Mouse (Mus musculus) heart, embryonic 11.5 days (tissue): ENCODE results near the gene Hamp. TPM values are rescaled to one million over a fixed set of nuclear protein-coding genes. Genes with fewer than 3 reads are reported as not detected.

Experiments used
- ATAC-seq: fragments of 200-750 bp; cut with Nextera tagmentation; replicated peaks from 2 replicates; pipeline ENCODE4 v1.8.0; 2017; ENCODE audit warnings: moderate library complexity; ENCODE audit not compliant: insufficient number of reproducible peaks, low FRiP score, low TSS enrichment
- H3K27ac ChIP-seq: fragments of 300-500 bp; sonication (generic); 2 replicates; pipeline ENCODE4 v1.5.1; 2014; ENCODE audit warnings: mild to moderate bottlenecking, low read depth, low read length
- H3K27me3 ChIP-seq: fragments of 300-500 bp; sonication (generic); 2 replicates; pipeline ENCODE4 v1.6.1; 2014; ENCODE audit warnings: mild to moderate bottlenecking, low read length, mixed read lengths; ENCODE audit not compliant: control insufficient read depth, insufficient read depth
- H3K36me3 ChIP-seq: fragments of 300-500 bp; sonication (generic); 2 replicates; pipeline ENCODE4 v1.6.1; 2014; ENCODE audit warnings: mild to moderate bottlenecking, low read length, moderate library complexity, mixed read lengths; ENCODE audit not compliant: control insufficient read depth, insufficient read depth
- H3K4me1 ChIP-seq: fragments of 300-500 bp; sonication (generic); 2 replicates; pipeline ENCODE4 v1.6.1; 2014; ENCODE audit warnings: low read length; ENCODE audit not compliant: control insufficient read depth, insufficient read depth
- H3K4me2 ChIP-seq: fragments of 300-500 bp; sonication (generic); 2 replicates; pipeline ENCODE4 v1.6.1; 2014; ENCODE audit warnings: mild to moderate bottlenecking, moderate library complexity
- H3K4me3 ChIP-seq: fragments of 300-500 bp; sonication (generic); 2 replicates; pipeline ENCODE4 v1.5.1; 2014; ENCODE audit warnings: low read depth, low read length
- H3K9ac ChIP-seq: fragments of 300-500 bp; sonication (generic); 2 replicates; pipeline ENCODE4 v1.6.1; 2014; ENCODE audit warnings: mild to moderate bottlenecking, low read depth, low read length, moderate library complexity
- H3K9me3 ChIP-seq: fragments of 300-500 bp; sonication (generic); replicated peaks from 2 replicates; pipeline ENCODE4 v1.6.1; 2016; ENCODE audit warnings: low read length; ENCODE audit not compliant: control insufficient read depth
- WGBS: fragments of 180-500 bp; shearing (Covaris S2); extraction: QIAGEN DNeasy Blood & Tissue Kit; methylation state at CpG from one replicate; pipeline ENCODE4 v1.1.7; 2014; ENCODE audit not compliant: insufficient replicate concordance; 5-methylcytosine and 5-hydroxymethylcytosine counted together
- polyA plus RNA-seq: library from polyadenylated mRNA; unstranded; fragments of >200 nt; fragmentation: Nextera tagmentation; extraction: Ambion mirVana; gene quantifications from 2 replicates; pipeline ENCODE4 v1.2.1, GENCODE M21; 2014

Gene Hamp
- polyA plus RNA-seq, 1 experiment from 2014 or later: not detected

DNA sequence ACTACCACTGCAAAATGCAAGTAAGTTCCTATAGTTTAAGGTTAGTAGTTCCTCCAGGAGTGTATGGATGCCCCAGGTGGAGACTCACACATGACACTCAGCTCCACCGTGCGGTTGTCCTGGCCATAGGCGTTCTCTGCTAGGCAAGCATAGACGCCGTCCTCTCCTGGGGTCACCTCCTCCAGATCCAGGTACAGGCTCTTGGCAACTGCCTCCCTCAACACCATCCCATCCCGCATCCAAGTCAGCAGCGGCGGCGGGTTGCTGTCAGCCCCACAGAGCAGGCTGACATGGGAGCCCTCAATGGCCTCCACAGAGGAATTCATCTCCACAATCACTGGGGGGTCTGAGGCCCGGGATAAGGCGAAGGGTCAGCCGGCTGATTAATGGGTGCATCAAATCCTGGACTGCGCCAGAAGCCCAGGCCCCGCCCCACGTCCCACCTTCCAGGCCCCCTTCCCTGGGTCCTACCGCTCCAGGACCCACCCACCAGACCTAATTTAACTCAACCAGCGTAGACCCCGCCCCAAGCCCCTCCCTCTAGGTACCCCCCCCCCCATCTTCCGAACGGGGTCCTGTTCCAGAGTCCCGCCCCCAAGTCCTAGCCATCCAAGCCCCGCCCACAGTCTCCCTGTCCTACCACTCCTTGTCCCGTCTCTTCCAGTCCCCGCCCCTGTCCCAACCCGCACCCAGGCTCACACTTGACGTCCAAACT, 35.4 kb downstream of the Hamp start:
- Histone ChIP-seq H3K27me3 (peaks cover 11% of the 10 kb centered on the region; the same call in 1 of the 2 replicates), H3K4me1 (0 out of 2 replicates have a peak, but pooled peaks cover 2% of the 10 kb centered on the region), H3K36me3 (no peaks in the 10 kb centered on the region), H3K4me3 (peak overlapping the region; percentile 18), H3K4me2 (peak overlapping the region; percentile 56), H3K27ac (no peak overlapping the region), H3K9me3 (no peaks in the 10 kb centered on the region), H3K9ac (no peak overlapping the region)
- peak; percentile 40; the same call in 1 of the 2 replicates for ATAC-seq
- WGBS: 3% methylated on average over 23 of the region's 26 CpGs

- no peak overlapping the region for H3K9ac ChIP-seq
- no peaks in the 10 kb centered on the region for H3K9me3 ChIP-seq
- no peaks in the 10 kb centered on the region for H3K36me3 ChIP-seq
- peaks cover 11% of the 10 kb centered on the region; the same call in 1 of the 2 replicates for H3K27me3 ChIP-seq
- ATAC-seq: no peak
- H3K4me1 ChIP-seq: peaks cover 4% of the 10 kb centered on the region; the same call in 1 of the 2 replicates
- 46% methylated on average over 4 of the region's 4 CpGs for WGBS
- H3K27ac ChIP-seq: no peak overlapping the region
- H3K4me3 ChIP-seq: no peak overlapping the region
- no peak overlapping the region for H3K4me2 ChIP-seq
Observed at GRCm38 (mm10) chr7:30904042-30904441, 39.8 kb downstream of the Hamp start.

GRCm38 (mm10) chr7:30895217-30895616, 48.6 kb downstream of the Hamp start:
- WGBS: 81% methylated on average over 3 of the region's 3 CpGs
- H3K4me3 ChIP-seq: no peak overlapping the region
- no peaks in the 10 kb centered on the region for H3K9me3 ChIP-seq
- no peak overlapping the region for H3K27ac ChIP-seq
- H3K9ac ChIP-seq: no peak overlapping the region
- ATAC-seq: no peak
- no peaks in the 10 kb centered on the region for H3K36me3 ChIP-seq
- H3K4me2 ChIP-seq: no peak overlapping the region
- H3K4me1 ChIP-seq: peaks cover 2% of the 10 kb centered on the region; the same call in 1 of the 2 replicates
- H3K27me3 ChIP-seq: no peaks in the 10 kb centered on the region

DNA sequence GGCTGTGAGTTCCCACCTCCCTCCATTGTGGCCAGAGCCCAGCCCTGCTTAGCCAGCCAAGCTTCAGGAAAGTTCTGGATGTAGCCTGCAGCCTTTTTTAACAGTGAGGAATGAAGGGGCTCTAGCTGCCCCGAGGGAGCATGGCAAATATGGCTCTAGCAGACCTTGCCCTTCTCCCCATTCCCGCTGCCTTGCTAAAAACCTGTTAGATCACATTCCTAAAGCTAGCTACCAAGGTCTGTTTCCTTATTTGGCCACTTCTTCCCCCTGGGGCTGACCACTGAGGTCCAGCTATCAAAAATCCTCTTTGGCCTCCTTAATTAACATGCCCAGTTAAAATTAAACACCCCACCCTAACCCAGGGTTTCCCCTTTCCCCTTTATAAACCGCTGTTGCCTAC, 51.3 kb downstream of the Hamp start:
- 55% methylated on average over 3 of the region's 3 CpGs for WGBS

More for the DNA sequence above, 51.3 kb downstream of the Hamp start:
- H3K4me3 ChIP-seq: no peak overlapping the region
- no peak overlapping the region for H3K4me2 ChIP-seq
- no peaks in the 10 kb centered on the region for H3K27me3 ChIP-seq
- ATAC-seq: no peak
- no peaks in the 10 kb centered on the region for H3K9me3 ChIP-seq
- no peak overlapping the region for H3K9ac ChIP-seq
- no peak overlapping the region for H3K27ac ChIP-seq
- H3K36me3 ChIP-seq: no peaks in the 10 kb centered on the region
- no peaks in the 10 kb centered on the region for H3K4me1 ChIP-seq

Other genes starting within 250 kb of the Hamp start
- 0.70 and 1.6 TPM in 2 replicates for gene 2200002J24Rik, start 245.1 kb downstream of the Hamp start, polyA plus RNA-seq
- gene Atp4a, start 231.8 kb downstream of the Hamp start, polyA plus RNA-seq: 0.17 and 1.4 TPM in 2 replicates
- gene Tmem147, start 214.5 kb downstream of the Hamp start, polyA plus RNA-seq: 172 and 173 TPM in 2 replicates
- 0.25 and 0.36 TPM in 2 replicates for gene Gapdhs, start 200.4 kb downstream of the Hamp start, polyA plus RNA-seq
- gene Sbsn, start 192.6 kb downstream of the Hamp start, polyA plus RNA-seq: 0.49 and 0.56 TPM in 2 replicates
- 1.1 and 1.2 TPM in 2 replicates for gene Dmkn, start 180.3 kb downstream of the Hamp start, polyA plus RNA-seq
- not detected in 2 replicates for gene Krtdap, start 156.1 kb downstream of the Hamp start, polyA plus RNA-seq
- not detected in 2 replicates for gene Ffar2, start 120.3 kb downstream of the Hamp start, polyA plus RNA-seq
- gene Ffar3, start 87.9 kb downstream of the Hamp start, polyA plus RNA-seq: not detected in 2 replicates
- not detected in 2 replicates for gene Ffar1, start 82.5 kb downstream of the Hamp start, polyA plus RNA-seq
- gene Cd22, start 63.7 kb downstream of the Hamp start, polyA plus RNA-seq: not detected in 2 replicates
- gene Mag, start 29.2 kb downstream of the Hamp start, polyA plus RNA-seq: 0.09 TPM in 1 of 2 replicates, not detected in the other
- gene Hamp2, start 19.4 kb downstream of the Hamp start, polyA plus RNA-seq: not detected in 2 replicates
- 18.8 and 19.6 TPM in 2 replicates for gene Usf2, start 12.8 kb upstream of the Hamp start, polyA plus RNA-seq
- gene Lsr, start 29.4 kb upstream of the Hamp start, polyA plus RNA-seq: 11.6 and 14.4 TPM in 2 replicates
- 0.72 and 0.89 TPM in 2 replicates for gene Fam187b, start 29.8 kb upstream of the Hamp start, polyA plus RNA-seq
- gene Fxyd5, start 98.4 kb upstream of the Hamp start, polyA plus RNA-seq: 30.3 and 38.5 TPM in 2 replicates
- gene Fxyd7, start 107.4 kb upstream of the Hamp start, polyA plus RNA-seq: 2.5 and 4.9 TPM in 2 replicates
- gene Fxyd1, start 113.2 kb upstream of the Hamp start, polyA plus RNA-seq: 566 and 581 TPM in 2 replicates
- gene Lgi4, start 115.3 kb upstream of the Hamp start, polyA plus RNA-seq: 0.13 and 0.34 TPM in 2 replicates
- gene Fxyd3, start 132.7 kb upstream of the Hamp start, polyA plus RNA-seq: 0.38 and 1.8 TPM in 2 replicates
- 2.7 and 3.3 TPM in 2 replicates for gene Hpn, start 171.3 kb upstream of the Hamp start, polyA plus RNA-seq
- 3.0 TPM in 2 replicates for gene Scn1b, start 183.0 kb upstream of the Hamp start, polyA plus RNA-seq
- 49.0 and 55.9 TPM in 2 replicates for gene Gramd1a, start 211.9 kb upstream of the Hamp start, polyA plus RNA-seq